Mouse (Mus musculus) cerebellum, postnatal 25 days (tissue): Measurements from ENCODE around the gene Dock6.
"Not testable (repeated sequence)": the region's sequence is repeated elsewhere in the genome, so short reads cannot be mapped to it uniquely, and the experiment has no call there.

ENCODE experiments used
- DNase-seq, 2 experiments: peaks; one replicate each; pipeline ENCODE4 v3.0.0; 2021; ENCODE audit warnings: mixed read lengths in 2 of 2

Dock6 gene

DNA sequence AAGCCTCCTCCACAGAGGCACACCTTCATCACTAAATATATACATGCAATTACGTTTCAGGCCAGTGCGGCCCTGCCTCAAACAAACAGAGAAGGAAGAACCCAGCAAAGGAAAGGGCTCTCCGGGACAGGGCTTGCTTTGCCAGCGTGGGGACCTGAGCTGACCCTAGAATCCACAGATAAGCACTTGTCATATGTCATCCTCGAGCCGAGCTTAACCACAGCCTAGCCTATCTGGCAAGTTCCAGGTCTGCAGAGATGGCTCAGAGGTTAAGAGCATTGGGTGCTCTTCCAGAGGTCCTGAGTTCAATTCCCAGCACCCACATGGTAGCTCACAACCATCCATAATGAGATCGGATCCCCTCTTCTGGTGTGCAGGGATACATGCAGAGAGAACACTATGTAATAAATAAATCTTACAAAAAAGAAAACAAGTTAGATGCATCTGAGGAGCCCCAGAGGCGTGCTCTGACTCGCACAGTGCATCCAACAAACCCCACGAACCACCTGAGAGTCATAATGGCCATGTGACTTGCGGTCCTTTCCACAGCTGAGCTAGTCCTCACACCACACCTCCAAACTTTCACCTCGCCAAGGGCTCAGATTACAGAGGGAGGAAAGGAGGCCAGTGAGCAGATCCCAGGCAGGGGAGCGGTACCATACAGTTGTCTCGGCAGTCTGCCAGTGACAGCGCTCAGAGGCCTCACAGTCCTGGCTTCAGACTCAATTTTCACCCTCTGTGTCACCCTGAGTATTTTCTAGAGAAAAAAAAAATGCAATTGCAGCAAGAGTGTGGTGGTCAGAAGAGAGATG, 70.6 kb downstream of the Dock6 start:
- peak in 1 of 2 experiments; percentile 65 for DNase-seq

- DNase-seq: no peak
Observed at GRCm38 (mm10) chr9:21777726-21778125, 74.7 kb downstream of the Dock6 start.

GRCm38 (mm10) chr9:21774353-21774752, 78.1 kb downstream of the Dock6 start:
- no peak for DNase-seq

DNA sequence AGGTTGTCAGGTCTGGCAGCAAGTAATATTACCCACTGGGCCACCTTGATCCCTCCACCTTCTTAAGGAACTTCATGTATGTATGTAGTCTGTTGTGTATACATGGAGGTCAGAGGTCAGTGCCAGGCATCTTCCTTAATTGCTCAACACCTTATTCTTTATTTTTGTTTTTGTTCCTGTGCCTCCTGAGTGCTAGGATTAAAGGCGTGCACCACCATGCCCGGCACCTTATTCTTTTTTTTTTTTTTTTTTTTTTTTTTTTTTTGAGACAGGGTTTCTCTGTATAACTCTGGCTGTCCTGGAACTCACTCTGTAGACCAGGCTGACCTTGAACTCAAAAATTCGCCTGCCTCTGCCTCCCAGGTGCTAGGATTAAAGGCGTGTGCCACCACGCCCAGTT, 79.0 kb downstream of the Dock6 start:
- not testable (repeated sequence) for DNase-seq

DNA sequence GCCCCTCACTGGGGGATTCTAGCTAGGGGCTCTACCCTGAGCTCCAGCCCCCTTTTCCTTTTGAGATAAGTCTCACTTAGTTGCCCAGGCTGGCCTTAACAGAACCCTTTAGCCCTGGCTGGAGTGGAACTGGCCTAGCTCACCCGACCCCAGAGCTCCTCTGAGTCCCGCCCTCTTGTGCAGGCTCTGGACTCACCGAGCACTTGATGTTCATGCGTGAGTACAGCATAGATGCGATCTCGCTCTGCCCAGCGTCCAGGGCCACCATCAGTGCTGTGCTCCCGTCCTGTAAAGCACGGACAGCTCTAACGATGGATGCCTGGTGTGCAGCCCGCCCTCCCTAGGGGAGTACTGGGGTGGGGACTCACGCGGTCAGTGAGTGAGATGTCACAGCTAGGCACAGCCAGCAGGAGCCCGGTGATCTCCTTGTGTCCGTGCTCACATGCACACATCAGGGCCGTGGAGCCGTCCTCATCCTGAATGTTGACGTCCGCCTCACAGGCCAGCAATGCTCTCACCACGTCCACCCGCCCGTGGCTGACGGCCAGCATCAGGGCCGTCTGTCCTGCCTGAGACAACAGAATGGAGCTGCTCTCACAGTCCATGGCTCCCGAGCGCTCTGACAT, 82.8 kb downstream of the Dock6 start:
- DNase-seq: peak; percentile 66 to 73

DNA sequence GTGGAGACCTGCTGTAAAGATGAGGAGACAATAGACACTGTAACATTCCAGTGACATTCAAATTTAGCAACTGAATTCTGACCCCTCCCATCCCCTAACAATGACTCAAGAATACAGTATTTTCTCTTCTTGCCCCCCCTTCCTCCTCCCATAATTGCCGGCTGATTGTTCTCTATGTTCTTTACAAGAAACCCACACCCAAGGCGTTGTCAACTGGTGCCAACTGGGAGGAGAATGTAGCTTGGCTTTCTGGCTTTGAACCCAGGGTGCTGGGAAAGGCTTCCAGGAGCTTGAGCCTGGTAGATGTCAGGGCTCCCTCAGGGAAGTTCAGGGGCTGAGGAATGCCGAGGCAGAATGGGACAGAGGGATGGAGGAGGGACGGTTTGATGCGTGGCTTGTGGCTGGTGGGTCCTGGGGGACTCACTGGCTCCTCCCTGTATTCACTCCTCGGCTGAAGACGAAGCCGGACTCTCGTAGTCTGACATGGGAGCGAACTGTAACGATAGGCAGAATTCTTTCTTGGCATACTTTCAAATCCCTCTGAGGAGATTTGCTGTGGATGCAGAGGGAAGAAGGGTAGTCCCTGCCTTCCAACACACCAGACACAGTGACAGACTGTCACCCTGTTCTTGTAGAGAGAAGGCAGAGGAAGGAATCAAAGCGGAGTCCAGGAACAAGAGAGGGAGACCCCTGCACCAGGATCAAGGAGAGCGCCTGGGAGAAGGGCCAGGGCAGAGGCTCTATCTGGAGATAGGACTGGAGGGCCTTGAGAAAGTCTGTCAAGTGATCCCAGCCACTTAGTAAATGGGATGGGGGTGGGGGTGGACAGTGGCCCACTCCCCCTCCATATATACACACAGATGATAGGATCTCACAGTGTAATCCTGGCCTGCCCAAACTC, 83.7 kb downstream of the Dock6 start:
- DNase-seq: peak; percentile 63 to 66

DNA sequence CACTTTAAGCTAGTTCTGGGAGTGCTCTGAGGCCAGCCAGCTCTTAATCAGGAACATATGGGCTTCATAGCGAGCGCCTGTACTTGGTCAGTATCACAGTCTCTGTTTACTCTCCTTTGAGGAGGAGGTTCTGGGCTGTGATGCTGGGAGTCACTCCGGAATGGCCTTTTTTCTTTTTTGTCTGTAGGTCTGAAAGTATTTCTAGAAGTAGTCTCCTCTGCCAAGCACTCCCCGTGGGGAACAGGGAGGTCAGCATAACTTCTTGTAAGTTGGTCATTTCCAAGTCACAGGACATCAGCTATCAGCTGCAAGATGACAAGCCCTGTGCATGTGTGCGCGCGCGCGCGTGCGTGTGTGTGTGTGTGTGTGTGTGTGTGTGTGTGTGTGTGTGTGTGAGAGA, 84.5 kb downstream of the Dock6 start:
- DNase-seq: peak; percentile 76

- DNase-seq: no peak
Observed at GRCm38 (mm10) chr9:21764084-21764999, 88.1 kb downstream of the Dock6 start.

DNA sequence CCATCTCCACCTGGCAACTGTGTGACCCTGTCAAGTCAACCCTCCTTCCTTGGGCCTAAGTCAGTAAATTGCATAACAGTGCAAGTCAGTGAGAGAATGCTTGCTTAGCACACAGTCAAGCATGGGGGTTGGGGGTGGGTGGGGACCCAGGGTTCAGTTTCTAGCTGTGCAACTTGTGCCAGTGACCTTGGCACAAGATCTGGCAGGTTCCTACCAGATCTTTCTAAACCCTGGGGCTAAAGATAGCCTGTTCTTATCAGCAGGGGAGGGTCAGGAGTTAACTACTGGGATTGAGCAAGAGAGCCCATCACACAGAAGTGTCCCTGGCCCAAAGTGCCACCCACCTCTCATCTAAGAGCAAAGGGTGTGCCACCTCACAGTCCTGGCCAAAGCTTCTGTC, 90.3 kb downstream of the Dock6 start:
- no peak for DNase-seq

DNA sequence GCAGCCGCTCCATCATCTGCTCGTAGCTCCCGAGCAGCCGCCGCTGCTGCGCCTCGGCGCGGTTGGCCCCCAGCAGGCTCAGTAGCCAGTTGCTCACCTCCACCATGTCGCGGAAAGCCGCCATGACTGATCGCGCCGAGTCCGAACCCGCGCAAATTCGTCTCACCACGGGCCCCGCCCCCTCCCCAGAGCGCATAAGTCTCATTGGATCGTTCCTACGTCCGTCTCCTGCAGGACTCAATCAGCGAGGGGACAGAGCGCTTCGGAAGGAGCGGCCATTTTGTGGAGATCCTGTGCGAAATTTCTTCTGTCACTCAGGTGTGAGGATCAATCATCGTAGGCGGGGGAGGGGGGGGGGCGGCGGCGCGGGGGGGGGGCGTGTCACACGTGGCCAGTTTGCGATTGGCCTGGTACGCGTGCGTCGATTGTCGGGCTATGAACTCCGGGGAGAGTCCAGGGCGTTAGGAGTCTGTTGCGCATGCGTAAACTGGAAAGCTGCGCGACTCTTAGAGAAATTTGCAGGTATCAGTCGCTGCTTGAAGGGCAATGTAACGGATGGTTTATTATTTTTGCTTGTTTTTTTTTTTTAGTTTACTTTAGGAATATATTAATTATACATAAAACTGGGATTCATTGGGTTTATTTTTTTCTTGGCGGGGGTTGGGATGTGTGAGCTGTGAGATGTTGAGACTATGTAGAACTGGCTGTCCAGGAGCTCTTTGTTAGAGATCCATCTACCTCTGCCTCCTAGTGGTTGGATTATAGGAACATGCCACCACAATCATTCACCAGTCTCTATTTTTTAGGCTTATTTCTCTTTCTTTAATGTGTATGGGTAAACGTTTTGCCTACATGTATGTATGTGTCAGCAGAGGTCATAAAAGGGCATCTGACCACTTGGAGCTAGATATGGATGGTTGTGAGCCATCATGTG, 92.0 kb downstream of the Dock6 start, which contains the start of gene Spc24:
Gene Spc24 (minus strand): TSS at position 149 of the 934 bp plus-strand sequence.
- DNase-seq: peak; percentile 96 to 97

GRCm38 (mm10) chr9:21759718-21760117, 92.7 kb downstream of the Dock6 start:
- no peak for DNase-seq

DNA sequence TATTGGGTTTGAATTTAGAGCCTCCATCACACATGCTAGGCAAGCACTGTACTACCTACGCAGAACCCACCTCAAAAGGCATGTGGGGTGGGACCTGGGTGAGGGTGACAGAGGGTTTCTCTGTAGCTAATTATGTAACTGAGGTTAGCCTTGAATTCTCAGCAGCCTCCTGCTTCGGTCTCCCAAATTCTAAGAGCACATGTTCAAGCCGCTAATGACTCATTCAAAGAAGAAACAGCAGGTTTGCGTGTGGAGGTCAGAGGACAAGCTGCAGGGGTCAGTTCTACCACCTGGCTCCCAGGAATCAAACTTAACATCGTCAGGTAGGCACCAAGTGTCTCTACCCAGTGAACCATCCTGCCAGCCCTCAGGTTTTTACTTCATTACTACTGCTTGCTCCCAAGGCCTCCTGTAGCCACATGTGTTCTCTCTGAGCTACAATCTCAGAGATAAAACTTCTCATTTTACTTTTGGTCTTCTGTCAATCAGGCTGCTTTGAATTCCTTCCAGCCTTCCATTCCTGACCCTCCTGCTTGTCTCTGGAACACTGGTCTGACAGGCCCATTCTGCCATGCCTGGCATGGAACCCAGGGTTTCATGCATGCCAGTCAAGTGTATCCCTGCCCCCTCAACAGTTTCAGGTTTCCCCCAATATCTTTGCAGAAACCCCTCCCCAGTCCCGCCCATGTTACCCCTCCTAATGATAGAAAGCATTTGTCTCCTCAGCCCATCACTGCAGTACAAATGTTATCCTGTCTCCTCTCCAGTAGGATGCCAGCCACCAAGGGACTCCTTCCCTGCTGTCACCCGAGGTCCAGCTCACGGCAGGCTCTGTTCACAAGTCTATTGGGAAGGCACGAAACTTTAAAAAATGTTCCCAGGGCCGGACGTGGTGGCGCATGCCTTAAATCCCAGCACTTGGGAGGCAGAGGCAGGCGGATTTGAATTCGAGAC, 93.6 kb downstream of the Dock6 start:
- no peak for DNase-seq

- DNase-seq: no peak
Observed at GRCm38 (mm10) chr9:21754516-21755321, 97.7 kb downstream of the Dock6 start.

DNA sequence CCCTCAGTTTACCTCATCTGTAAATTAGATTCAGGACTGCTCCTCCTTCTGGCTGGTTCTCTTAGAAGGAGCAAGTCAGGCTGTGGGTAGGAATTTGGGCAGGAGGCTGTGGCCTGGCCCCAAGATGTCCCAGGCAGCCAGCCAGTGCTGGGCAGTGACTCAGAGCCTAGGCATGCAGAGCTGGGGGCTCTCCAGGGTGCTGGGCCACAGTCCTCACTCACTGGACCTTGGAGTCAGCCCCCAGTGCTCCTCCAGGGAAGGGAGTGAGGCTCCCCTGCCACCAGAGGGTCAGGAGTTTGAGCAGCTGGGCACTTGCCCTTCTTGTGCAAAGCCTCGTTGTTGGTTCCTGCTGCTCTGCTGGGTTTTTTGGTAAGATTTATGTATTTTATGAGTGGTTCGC, 98.4 kb downstream of the Dock6 start:
- peak; percentile 86 to 90 for DNase-seq

- peak in 1 of 2 experiments; percentile 42 for DNase-seq
Observed at GRCm38 (mm10) chr9:21752252-21752792, 100.1 kb downstream of the Dock6 start.

DNA sequence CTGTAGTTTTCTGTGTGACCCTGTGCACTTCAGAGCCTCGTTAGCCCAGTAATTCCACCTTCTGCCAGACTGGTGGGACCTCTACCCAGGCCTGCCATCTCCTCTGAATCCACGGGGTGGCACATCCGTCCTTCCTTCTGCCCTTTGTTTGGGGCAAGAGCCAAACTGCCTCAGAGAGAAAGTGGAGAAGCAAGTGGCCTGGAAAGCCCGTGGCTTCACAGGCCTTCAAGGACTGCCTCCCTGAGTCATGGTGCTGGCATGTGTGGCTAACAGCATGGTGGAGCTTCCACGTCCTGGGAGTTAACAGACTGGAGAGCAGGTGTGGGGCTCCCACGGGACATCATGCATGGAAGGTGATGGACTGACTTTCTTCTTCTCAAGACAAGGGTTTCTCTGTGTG, 101.1 kb downstream of the Dock6 start:
- peak; percentile 52 to 67 for DNase-seq

DNA sequence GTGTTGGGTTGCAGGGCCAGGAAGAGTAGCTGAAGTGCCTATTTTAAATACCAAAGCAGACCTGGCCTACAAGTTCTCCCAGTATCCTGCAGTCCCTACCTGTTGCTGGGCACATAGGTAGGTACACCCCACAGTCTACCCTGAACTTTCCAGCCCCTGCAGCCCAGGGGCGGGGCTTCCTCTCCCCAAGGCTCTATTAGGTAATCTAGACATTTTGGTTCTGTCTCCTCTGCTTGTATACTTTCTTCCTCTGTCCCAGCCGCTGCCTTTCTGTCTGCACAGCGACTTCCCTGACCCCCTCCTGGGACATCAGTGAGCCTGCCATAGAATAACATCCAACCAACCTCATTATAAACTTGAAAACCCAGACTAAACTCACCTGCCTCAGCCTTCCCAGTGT, 102.1 kb downstream of the Dock6 start:
- DNase-seq: no peak
